Comparison of ENCODE assay signal across 9 mouse cellular contexts in genomic region chr8:124283644-124284332, GRCm38 (mm10). TPM values are rescaled to one million over a fixed set of nuclear protein-coding genes. Genes with fewer than 3 reads are reported as not detected.
DNase-seq lines count a peak whose midpoint lies in the region; ATAC-seq and TF ChIP-seq lines count a peak whose summit lies in the region.
"Had no signal": no experiment of that assay in that cellular context is flagged by ENCODE, and none has a peak within 500 bp of the region (broad histone marks: within the 10 kb centered on the region; RNA-seq: fewer than 3 reads in every experiment).

No protein-coding gene starts in this region.

- no peaks in the 10 kb centered on the region; the same call in 1 of the 2 replicates for H3K79me2 ChIP-seq in CH12.LX (replicated peaks; ENCODE audit: control insufficient read depth, extremely low read depth, insufficient read depth, poor library complexity, severe bottlenecking)

- peaks cover 74 to 97% of the 10 kb centered on the region in 2 experiments for H3K4me1 ChIP-seq in CH12.LX (ENCODE audit: control insufficient read depth in 1 of 2, insufficient read depth in 2 of 2)
- H3K4me1 ChIP-seq in forebrain, embryonic 16.5 days (replicated peaks; ENCODE audit: control insufficient read depth, insufficient read depth, low read length), result peaks cover 63% of the 10 kb centered on the region
- H3K4me1 ChIP-seq in midbrain, embryonic 13.5 days (replicated peaks), result peaks cover 82% of the 10 kb centered on the region

- TF ChIP-seq EP300 in CH12.LX (IDR thresholded peaks at IDR 0.05; ENCODE audit: low read length), result no peak; the same call in 1 of the 2 replicates

- H3K36me3 ChIP-seq in CH12.LX (replicated peaks in 1 of 2; ENCODE audit: control insufficient read depth in 1 of 2, insufficient read depth in 1 of 2, low read length in 1 of 2), result peaks cover 2 to 21% of the 10 kb centered on the region in 2 experiments
- H3K36me3 ChIP-seq in forebrain, embryonic 16.5 days (ENCODE audit: control insufficient read depth, insufficient read depth), result no peaks in the 10 kb centered on the region
- H3K36me3 ChIP-seq in midbrain, embryonic 13.5 days, result no peaks in the 10 kb centered on the region
- H3K36me3 ChIP-seq: liver, embryonic 12.5 days had no signal

- WGBS in forebrain, embryonic 16.5 days, result 19% methylated on average over 11 of the region's 11 CpGs
- WGBS in midbrain, embryonic 13.5 days, result 22% methylated on average over 11 of the region's 11 CpGs

- no peaks in the 10 kb centered on the region for H3K9me3 ChIP-seq in CH12.LX (replicated peaks; ENCODE audit: low read length)
- H3K9me3 ChIP-seq in forebrain, embryonic 16.5 days (ENCODE audit: control insufficient read depth, low read length), result no peaks in the 10 kb centered on the region
- no peaks in the 10 kb centered on the region for H3K9me3 ChIP-seq in midbrain, embryonic 13.5 days
- H3K9me3 ChIP-seq: liver, embryonic 12.5 days had no signal

- H3K27ac ChIP-seq in CH12.LX (ENCODE audit: insufficient read depth, low read depth), result peak overlapping the region; percentile 95
- peak overlapping the region; percentile 86 for H3K27ac ChIP-seq in forebrain, embryonic 16.5 days (ENCODE audit: low read length)
- H3K27ac ChIP-seq in midbrain, embryonic 13.5 days, result peak overlapping the region; percentile 91
- H3K27ac ChIP-seq: liver, embryonic 12.5 days had no signal

- no peak for TF ChIP-seq POLR2A in CH12.LX (IDR thresholded peaks at IDR 0.05; ENCODE audit: low read depth, low read length)

- peak overlapping the region; percentile 72 for H3K9ac ChIP-seq in CH12.LX (ENCODE audit: insufficient read depth, low read depth)
- H3K9ac ChIP-seq in forebrain, embryonic 16.5 days (replicated peaks; ENCODE audit: low read depth, low read length), result 0 out of 2 replicates have a peak overlapping the region, but pooled peaks have one; percentile 15
- peak overlapping the region; percentile 40; the same call in 1 of the 2 replicates for H3K9ac ChIP-seq in midbrain, embryonic 13.5 days (replicated peaks)
- H3K9ac ChIP-seq: liver, embryonic 12.5 days had no signal

- ATAC-seq in forebrain, embryonic 16.5 days, result no peak
- ATAC-seq in midbrain, embryonic 13.5 days, result peak; percentile 2; the same call in 1 of the 2 replicates
- ATAC-seq: liver, embryonic 12.5 days had no signal

- peak overlapping the region; percentile 59; the same call in 1 of the 2 replicates for H3K4me2 ChIP-seq in CH12.LX (ENCODE audit: insufficient read depth, low read depth, poor library complexity, severe bottlenecking)
- no peak overlapping the region for H3K4me2 ChIP-seq in forebrain, embryonic 16.5 days (ENCODE audit: low read length)
- peak overlapping the region; percentile 19; the same call in 1 of the 2 replicates for H3K4me2 ChIP-seq in midbrain, embryonic 13.5 days (replicated peaks)
- H3K4me2 ChIP-seq: liver, embryonic 12.5 days had no signal

- dilution Hi-C loops in CH12.LX (cut with MboI; ENCODE audit: extremely low pct_ligation_motif_present, extremely low pct_unique_long_range_greater_than_20kb, low sequenced_read_pairs), result no loop called here

- no peaks in the 10 kb centered on the region for H3K27me3 ChIP-seq in CH12.LX (replicated peaks)
- H3K27me3 ChIP-seq in forebrain, embryonic 16.5 days (replicated peaks; ENCODE audit: control insufficient read depth, insufficient read depth, low read length), result no peaks in the 10 kb centered on the region
- no peaks in the 10 kb centered on the region for H3K27me3 ChIP-seq in midbrain, embryonic 13.5 days
- H3K27me3 ChIP-seq: liver, embryonic 12.5 days had no signal

- H3K4me3 ChIP-seq in CH12.LX (replicated peaks in 1 of 3; ENCODE audit: low read depth in 2 of 3, low read length in 2 of 3, poor library complexity in 1 of 3), result peak overlapping the region in 1 of 3 experiments; percentile 14
- no peak overlapping the region for H3K4me3 ChIP-seq in forebrain, embryonic 16.5 days (replicated peaks; ENCODE audit: low read length)
- no peak overlapping the region for H3K4me3 ChIP-seq in midbrain, embryonic 13.5 days (replicated peaks)
- H3K4me3 ChIP-seq: liver, embryonic 12.5 days had no signal

- DNase-seq in A20 (ENCODE audit: low read depth, low spot score), result peak; percentile 54
- DNase-seq in CH12.LX (ENCODE audit: extremely low read depth), result peak; percentile 48
- DNase-seq in adipocyte (ENCODE audit: low spot score), result no peak
- no peak for DNase-seq in B cell, adult 2 months
- DNase-seq in right cerebral cortex, adult 2 months (ENCODE audit: low spot score in 2 of 2), result no peak
- DNase-seq: gastrocnemius, postnatal 25 days had no signal

- TF ChIP-seq CTCF in CH12.LX (conservative IDR thresholded peaks at IDR 0.05 in 1 of 2, IDR thresholded peaks at IDR 0.05 in 1 of 2; ENCODE audit: low read depth in 2 of 2, low read length in 2 of 2), result no peak

- in situ Hi-C loops in CH12.LX (cut with MboI; ENCODE audit: low pct_ligation_motif_present, low pct_unique_long_range_greater_than_20kb, low sequenced_read_pairs), result loop anchor here (10.0 kb wide), 1 partner anchor 199 kb away; no protein-coding TSS in a partner anchor

- TF ChIP-seq RAD21 in CH12.LX (IDR thresholded peaks at IDR 0.05; ENCODE audit: low read depth, low read length), result no peak

TF ChIP-seq in CH12.LX, 34 proteins besides CTCF, POLR2A, EP300 and RAD21:
- TF ChIP-seq MAX (IDR thresholded peaks at IDR 0.05; ENCODE audit: low read length), result 0 out of 2 replicates have a peak, but pooled peaks have one; percentile 37
- no peak for TF ChIP-seq UBTF (IDR thresholded peaks at IDR 0.05; ENCODE audit: low read depth, low read length)
- peak; percentile 57; the same call in 1 of the 2 replicates for TF ChIP-seq ETS1 (conservative IDR thresholded peaks at IDR 0.05; ENCODE audit: low read depth, low read length)
- TF ChIP-seq TCF12 (IDR thresholded peaks at IDR 0.05; ENCODE audit: low read depth, low read length), result peak; percentile 13; the same call in 1 of the 2 replicates
- TF ChIP-seq ELF1 (IDR thresholded peaks at IDR 0.05; ENCODE audit: low read depth, low read length), result no peak
- 0 out of 2 replicates have a peak, but pooled peaks have one; percentile 33 for TF ChIP-seq ZMIZ1 (IDR thresholded peaks at IDR 0.05; ENCODE audit: low read depth, low read length)
- no peak for TF ChIP-seq JUND (conservative IDR thresholded peaks at IDR 0.05; ENCODE audit: low read depth, low read length)
- TF ChIP-seq BHLHE40 (IDR thresholded peaks at IDR 0.05; ENCODE audit: low read depth, low read length), result peak; percentile 41

RNA-seq across cellular contexts. Expression of gene Galnt2, which starts 52.6 kb away (rescaled TPM):
- total RNA-seq in CH12.LX (2012; rRNA removed) (23.6 and 25.9 TPM in 2 replicates), CH12.LX (2014; rRNA removed) (18.6 and 23.2 TPM in 2 replicates)
- 21.9 and 27.3 TPM in 2 replicates for polyA plus RNA-seq in CH12.LX (2012; ENCODE audit: insufficient read length, low read depth)
- polyA plus RNA-seq in forebrain, embryonic 16.5 days (2015; fragmentation: Nextera tagmentation; extraction: Ambion mirVana), result 47.8 and 48.9 TPM in 2 replicates
- polyA plus RNA-seq in midbrain, embryonic 13.5 days (2015; fragmentation: Nextera tagmentation; extraction: Ambion mirVana), result 47.2 and 53.5 TPM in 2 replicates

Comparison
In these comparisons a context has a peak if more than half of its experiments do, and no peak if none do; other contexts are left out.
1. DNase-seq: peak in A20 (single experiment) and CH12.LX (single experiment); none in adipocyte (single experiment), B cell, adult 2 months (0 of 2) and right cerebral cortex, adult 2 months (0 of 2).
2. H3K9ac ChIP-seq: peak in every context shown above with its lines; median percentile 72 in CH12.LX; 40 in midbrain, embryonic 13.5 days; 15 in forebrain, embryonic 16.5 days.
3. Peak in every context shown above with its lines, with median percentiles within 50 percentile points of each other: H3K27ac ChIP-seq.